In the genomic region with DNA sequence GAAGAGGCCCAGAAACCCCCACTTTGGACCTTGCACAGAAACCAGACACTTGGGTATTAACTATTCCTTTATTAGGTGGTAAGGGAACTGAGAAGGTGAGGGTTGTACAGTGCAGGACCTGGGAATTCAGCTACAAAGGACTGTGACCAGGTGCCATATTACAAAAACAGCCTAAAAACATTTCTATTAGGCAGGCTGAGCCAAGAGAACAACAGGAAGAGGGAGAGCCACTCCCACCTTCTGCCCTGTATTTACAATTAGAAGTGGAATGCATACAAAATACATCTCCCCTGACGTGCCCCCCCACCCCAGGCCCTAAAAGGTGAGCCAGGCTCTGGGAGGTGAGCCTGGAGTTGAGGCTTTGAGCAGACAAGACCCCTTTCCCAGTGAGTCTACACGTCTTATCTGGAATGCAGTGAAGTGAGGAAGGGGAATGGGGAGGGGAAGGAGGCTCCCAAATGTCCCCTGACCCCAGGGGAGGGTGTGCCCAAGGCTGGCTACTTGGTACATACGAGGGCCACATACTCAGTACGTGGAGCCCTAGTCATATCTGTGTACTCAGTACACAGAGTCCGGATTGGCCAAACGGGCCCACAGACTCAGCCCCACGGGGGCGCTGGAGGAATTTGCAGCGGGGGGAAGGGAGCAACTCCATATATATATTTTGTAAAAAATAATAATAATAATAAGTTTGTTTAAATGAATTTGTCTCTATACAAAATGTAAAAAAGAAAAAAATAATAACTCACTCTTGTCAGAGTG, we compare ENCODE assay signal across 15 mouse cellular contexts. TPM values are rescaled to one million over a fixed set of nuclear protein-coding genes. Genes with fewer than 3 reads are reported as not detected.
DNase-seq lines count a peak whose midpoint lies in the region; ATAC-seq and TF ChIP-seq lines count a peak whose summit lies in the region.
"Had no signal": no experiment of that assay in that cellular context is flagged by ENCODE, and none has a peak within 500 bp of the region (broad histone marks: within the 10 kb centered on the region; RNA-seq: fewer than 3 reads in every experiment).

No protein-coding gene starts in this region.

- intact Hi-C loops in heart, adult 2 months (cut with DNase I), result no loop called here

- ATAC-seq in liver, embryonic 15.5 days (ENCODE audit: insufficient read depth), result no peak
- no peak for ATAC-seq in liver, postnatal 0 days
- no peak for ATAC-seq in G1E (ENCODE audit: extremely low read depth, insufficient number of reproducible peaks, low FRiP score, poor library complexity, severe bottlenecking)
- ATAC-seq in stomach, embryonic 14.5 days (ENCODE audit: insufficient number of reproducible peaks, insufficient read depth, low FRiP score, low read depth), result 0 out of 2 replicates have a peak, but pooled peaks have one; percentile 44
- ATAC-seq: forebrain, embryonic 15.5 days had no signal

- no peaks in the 10 kb centered on the region for H3K9me3 ChIP-seq in liver, embryonic 15.5 days (replicated peaks)
- H3K9me3 ChIP-seq in liver, postnatal 0 days (ENCODE audit: low read length), result no peaks in the 10 kb centered on the region
- peaks cover 1% of the 10 kb centered on the region for H3K9me3 ChIP-seq in G1E (replicated peaks)
- H3K9me3 ChIP-seq in stomach, embryonic 14.5 days (ENCODE audit: control insufficient read depth, low read depth, low read length), result no peaks in the 10 kb centered on the region
- H3K9me3 ChIP-seq: embryonic facial prominence, embryonic 12.5 days; forebrain, embryonic 15.5 days; heart, embryonic 10.5 days; hindbrain, embryonic 10.5 days had no signal

- peak overlapping the region; percentile 94 for H3K27ac ChIP-seq in heart, adult 2 months
- 0 out of 2 replicates have a peak overlapping the region, but pooled peaks have one; percentile 14 for H3K27ac ChIP-seq in liver, embryonic 15.5 days (replicated peaks)
- H3K27ac ChIP-seq in liver, postnatal 0 days (ENCODE audit: low read depth), result no peak overlapping the region
- H3K27ac ChIP-seq in stomach, embryonic 14.5 days (ENCODE audit: low read length), result no peak overlapping the region
- H3K27ac ChIP-seq: embryonic facial prominence, embryonic 12.5 days; forebrain, embryonic 15.5 days; heart, embryonic 10.5 days; hindbrain, embryonic 10.5 days; hindbrain, embryonic 14.5 days had no signal

- no peak for TF ChIP-seq POLR2A in heart, adult 2 months (IDR thresholded peaks at IDR 0.05; ENCODE audit: insufficient read depth, low read depth, low read length)

- no peak for TF ChIP-seq EP300 in heart, adult 2 months (IDR thresholded peaks at IDR 0.05; ENCODE audit: insufficient read depth, low read depth, low read length)
- no peak for TF ChIP-seq EP300 in liver, postnatal 0 days (IDR thresholded peaks at IDR 0.05; ENCODE audit: low read depth)

- no peaks in the 10 kb centered on the region for H3K27me3 ChIP-seq in heart, adult 2 months (ENCODE audit: control insufficient read depth, insufficient read depth, low read length)
- H3K27me3 ChIP-seq in liver, embryonic 15.5 days, result no peaks in the 10 kb centered on the region
- H3K27me3 ChIP-seq in liver, postnatal 0 days (ENCODE audit: insufficient read depth, low read length), result no peaks in the 10 kb centered on the region
- H3K27me3 ChIP-seq in G1E (ENCODE audit: insufficient read depth, low read length), result no peaks in the 10 kb centered on the region
- H3K27me3 ChIP-seq in stomach, embryonic 14.5 days (ENCODE audit: control insufficient read depth, insufficient read depth, low read length), result no peaks in the 10 kb centered on the region
- H3K27me3 ChIP-seq: embryonic facial prominence, embryonic 12.5 days had no signal

- H3K4me3 ChIP-seq in heart, adult 2 months, result no peak overlapping the region
- H3K4me3 ChIP-seq in liver, embryonic 15.5 days (replicated peaks), result no peak overlapping the region
- H3K4me3 ChIP-seq in liver, postnatal 0 days (ENCODE audit: low read depth, low read length), result no peak overlapping the region
- peak overlapping the region; percentile 45; the same call in 1 of the 2 replicates for H3K4me3 ChIP-seq in G1E (ENCODE audit: low read depth, low read length)
- H3K4me3 ChIP-seq in stomach, embryonic 14.5 days (ENCODE audit: low read depth, low read length), result no peak overlapping the region
- H3K4me3 ChIP-seq: embryonic facial prominence, embryonic 12.5 days; forebrain, embryonic 15.5 days; heart, embryonic 10.5 days; hindbrain, embryonic 10.5 days had no signal

- H3K36me3 ChIP-seq in heart, adult 2 months (ENCODE audit: control insufficient read depth, insufficient read depth, low read length), result peaks cover 6% of the 10 kb centered on the region; the same call in 1 of the 2 replicates
- no peaks in the 10 kb centered on the region for H3K36me3 ChIP-seq in liver, embryonic 15.5 days (replicated peaks)
- H3K36me3 ChIP-seq in liver, postnatal 0 days (replicated peaks; ENCODE audit: insufficient read depth, low read length), result no peaks in the 10 kb centered on the region
- H3K36me3 ChIP-seq in G1E (replicated peaks), result peaks cover 79% of the 10 kb centered on the region
- H3K36me3 ChIP-seq in stomach, embryonic 14.5 days (ENCODE audit: control insufficient read depth, insufficient read depth, low read length), result peaks cover 25% of the 10 kb centered on the region
- H3K36me3 ChIP-seq: forebrain, embryonic 15.5 days had no signal

- DNase-seq in heart, adult 2 months, result no peak
- DNase-seq in heart, postnatal 4 days, result no peak
- no peak for DNase-seq in liver, postnatal 0 days
- DNase-seq in G1E (ENCODE audit: low spot score), result peak; percentile 57
- no peak for DNase-seq in thymus, postnatal 0 days (ENCODE audit: low spot score)
- DNase-seq: cerebellum, adult 8-10 months; cerebellum, postnatal 25 days had no signal

- WGBS in heart, adult 2 months, result 67% methylated on average over 9 of the region's 9 CpGs
- WGBS in liver, embryonic 15.5 days (ENCODE audit: insufficient replicate concordance), result 60% methylated on average over 9 of the region's 9 CpGs
- WGBS in liver, postnatal 0 days (ENCODE audit: insufficient replicate concordance), result 58% methylated on average over 9 of the region's 9 CpGs
- 70% methylated on average over 9 of the region's 9 CpGs for WGBS in stomach, embryonic 14.5 days

- H3K9ac ChIP-seq in heart, adult 2 months (ENCODE audit: low read depth, low read length), result no peak overlapping the region
- H3K9ac ChIP-seq in liver, embryonic 15.5 days, result no peak overlapping the region
- H3K9ac ChIP-seq in liver, postnatal 0 days (replicated peaks), result no peak overlapping the region
- H3K9ac ChIP-seq in stomach, embryonic 14.5 days (replicated peaks; ENCODE audit: low read depth, low read length), result no peak overlapping the region
- H3K9ac ChIP-seq: embryonic facial prominence, embryonic 12.5 days; forebrain, embryonic 15.5 days; hindbrain, embryonic 14.5 days had no signal

- TF ChIP-seq CTCF in heart, adult 2 months (IDR thresholded peaks at IDR 0.05), result no peak
- TF ChIP-seq CTCF in liver, postnatal 0 days (IDR thresholded peaks at IDR 0.05; ENCODE audit: low read depth), result no peak
- no peak for TF ChIP-seq CTCF in G1E (IDR thresholded peaks at IDR 0.05; ENCODE audit: low read depth, low read length)

- peaks cover 23% of the 10 kb centered on the region for H3K4me1 ChIP-seq in heart, adult 2 months (ENCODE audit: control insufficient read depth, insufficient read depth, low read length)
- peaks cover 62% of the 10 kb centered on the region for H3K4me1 ChIP-seq in liver, embryonic 15.5 days (replicated peaks)
- H3K4me1 ChIP-seq in liver, postnatal 0 days (ENCODE audit: insufficient read depth), result peaks cover 35% of the 10 kb centered on the region
- H3K4me1 ChIP-seq in G1E (ENCODE audit: insufficient read depth, low read depth, low read length), result peaks cover 82% of the 10 kb centered on the region
- peaks cover 16% of the 10 kb centered on the region for H3K4me1 ChIP-seq in stomach, embryonic 14.5 days (ENCODE audit: control insufficient read depth, insufficient read depth, low read length)

- no peak overlapping the region for H3K4me2 ChIP-seq in liver, embryonic 15.5 days
- no peak overlapping the region for H3K4me2 ChIP-seq in liver, postnatal 0 days (ENCODE audit: low read depth, low read length)
- no peak overlapping the region for H3K4me2 ChIP-seq in stomach, embryonic 14.5 days (replicated peaks; ENCODE audit: low read depth, low read length)
- H3K4me2 ChIP-seq: embryonic facial prominence, embryonic 12.5 days; forebrain, embryonic 15.5 days; hindbrain, embryonic 14.5 days had no signal

- no peaks in the 10 kb centered on the region for H3K79me2 ChIP-seq in heart, adult 2 months (replicated peaks; ENCODE audit: control insufficient read depth, insufficient read depth, low read length)

RNA-seq across cellular contexts. Expression of gene Notch3, which starts 45.7 kb away (rescaled TPM):
- 10 to 100 TPM; 24.2 to 30.6 TPM for total RNA-seq in heart, adult 2 months (2021)
- polyA plus RNA-seq in heart, adult 2 months (2012; rRNA removed), result 22.5 and 32.1 TPM in 2 replicates
- total RNA-seq in heart, postnatal 4 days (2021), result 10 to 100 TPM; 51.5 to 52.3 TPM
- polyA plus RNA-seq in liver, embryonic 15.5 days (2015; fragmentation: Nextera tagmentation; extraction: Ambion mirVana), result 0.50 and 0.60 TPM in 2 replicates
- 0.20 and 0.26 TPM in 2 replicates for polyA plus RNA-seq in liver, postnatal 0 days (2015; fragmentation: Nextera tagmentation; extraction: Ambion mirVana)
- 3.3 and 4.4 TPM in 2 replicates for total RNA-seq in G1E (2014; fragmentation: Nextera tagmentation)
- 0.16 and 0.17 TPM in 2 replicates for total RNA-seq in G1E (2017)
- polyA plus RNA-seq in G1E (2012), result 4.2 and 4.4 TPM in 2 replicates
- 21.4 and 22.2 TPM in 2 replicates for polyA plus RNA-seq in stomach, embryonic 14.5 days (2014; fragmentation: Nextera tagmentation; extraction: Ambion mirVana)
- polyA plus RNA-seq in thymus, postnatal 0 days (2015; fragmentation: Nextera tagmentation; extraction: Ambion mirVana), result 10.6 and 12.6 TPM in 2 replicates
- total RNA-seq: granulocyte monocyte progenitor cell, adult 5-6 weeks had no signal

Comparison
In these comparisons a context has a peak if more than half of its experiments do, and no peak if none do; other contexts are left out.
1. H3K27ac ChIP-seq: peak in heart, adult 2 months (single experiment) and liver, embryonic 15.5 days (single experiment); none in liver, postnatal 0 days (single experiment) and stomach, embryonic 14.5 days (single experiment).